Mouse (Mus musculus) liver, embryonic 14.5 days (tissue): Measurements from ENCODE around the gene Olfr1252. TPM values are rescaled to one million over a fixed set of nuclear protein-coding genes. Genes with fewer than 3 reads are reported as not detected.

Source experiments
- ATAC-seq: fragments of 200-750 bp; cut with Nextera tagmentation; 2 replicates; pipeline ENCODE4 v1.8.0; 2017; ENCODE audit warnings: moderate number of reproducible peaks, mild to moderate bottlenecking, moderate library complexity; ENCODE audit not compliant: insufficient read depth
- DNase-seq, 3 experiments: peaks; one replicate each; pipeline ENCODE4 v3.0.0-alpha.2; 2012 to 2013; ENCODE audit warnings: low read depth in 3 of 3, low spot score in 3 of 3
- H3K27ac ChIP-seq: fragments of 300-500 bp; sonication (generic); 2 replicates; pipeline ENCODE4 v1.5.1; 2014; ENCODE audit warnings: moderate library complexity, mild to moderate bottlenecking, control low read depth, inconsistent platforms
- H3K27me3 ChIP-seq: fragments of 300-500 bp; sonication (generic); 2 replicates; pipeline ENCODE4 v1.6.1; 2014; ENCODE audit warnings: mild to moderate bottlenecking, low read length, moderate library complexity; ENCODE audit not compliant: control insufficient read depth, insufficient read depth
- H3K36me3 ChIP-seq: fragments of 300-500 bp; sonication (generic); replicated peaks from 2 replicates; pipeline ENCODE4 v1.6.1; 2014; ENCODE audit warnings: low read depth; ENCODE audit not compliant: control insufficient read depth, insufficient read depth
- H3K4me1 ChIP-seq, 2 experiments: fragments of 200-500 bp in 1 of 2; fragments of 300-500 bp in 1 of 2; sonication (generic) in 1 of 2; replicated peaks; 2 replicates each; pipeline ENCODE4 v1.6.1; 2012 to 2014; ENCODE audit warnings: antibody characterized with exemption in 1 of 2, inconsistent platforms in 1 of 2, low read length in 1 of 2; ENCODE audit not compliant: control insufficient read depth in 2 of 2, insufficient read depth in 2 of 2
- H3K4me2 ChIP-seq: fragments of 300-500 bp; sonication (generic); 2 replicates; pipeline ENCODE4 v1.6.1; 2014; ENCODE audit warnings: low read depth, mild to moderate bottlenecking, control low read depth, moderate library complexity
- H3K4me3 ChIP-seq, 2 experiments: fragments of 200-500 bp in 1 of 2; fragments of 300-500 bp in 1 of 2; sonication (generic) in 1 of 2; 2 replicates each; pipeline ENCODE4 v1.5.1; 2012 to 2014; ENCODE audit warnings: low read depth in 2 of 2, low read length in 2 of 2, mild to moderate bottlenecking in 2 of 2, control low read depth in 1 of 2, inconsistent platforms in 1 of 2, moderate library complexity in 1 of 2; ENCODE audit not compliant: insufficient read depth in 1 of 2
- H3K9ac ChIP-seq: fragments of 300-500 bp; sonication (generic); replicated peaks from 2 replicates; pipeline ENCODE4 v1.6.1; 2014; ENCODE audit warnings: mild to moderate bottlenecking, control low read depth, moderate library complexity
- H3K9me3 ChIP-seq: fragments of 300-500 bp; sonication (generic); 2 replicates; pipeline ENCODE4 v1.6.1; 2016; ENCODE audit warnings: low read length, mixed read lengths; ENCODE audit not compliant: control insufficient read depth
- CTCF ChIP-seq: IDR thresholded peaks from 2 replicates; pipeline ENCODE4 v1.5.1; 2016; ENCODE audit warnings: antibody characterized with exemption, low read depth, control low read depth
- EP300 ChIP-seq: IDR thresholded peaks from 2 replicates; pipeline ENCODE4 v1.6.1; 2016; ENCODE audit warnings: antibody characterized with exemption, low read depth
- WGBS: fragments of 180-500 bp; shearing (Covaris S2); extraction: QIAGEN DNeasy Blood & Tissue Kit; methylation state at CpG from one replicate; pipeline ENCODE4 v1.1.7; 2014; ENCODE audit not compliant: insufficient replicate concordance; 5-methylcytosine and 5-hydroxymethylcytosine counted together
- polyA plus RNA-seq, 2 experiments: library from polyadenylated mRNA; depleted of rRNA in 1 of 2; stranded (reverse) in 1 of 2; unstranded in 1 of 2; fragments of >200 nt; fragmentation: Nextera tagmentation in 1 of 2; extraction: Ambion mirVana in 1 of 2; gene quantifications; 2 replicates each; pipeline versions ENCODE4 v1.2.1 to v1.2.3; 2012 to 2014

The Olfr1252 gene
- not detected in 2 replicates for polyA plus RNA-seq (2012; rRNA removed)
- not detected in 2 replicates for polyA plus RNA-seq (2014; fragmentation: Nextera tagmentation; extraction: Ambion mirVana)

- no peaks in the 10 kb centered on the region for H3K36me3 ChIP-seq
- no peaks in the 10 kb centered on the region for H3K4me1 ChIP-seq
- no peaks in the 10 kb centered on the region for H3K9me3 ChIP-seq
- no peak within 1 kb of the TSS for H3K27ac ChIP-seq
- DNase-seq: no peak
- no peak within 1 kb of the TSS for H3K4me2 ChIP-seq
- H3K27me3 ChIP-seq: no peaks in the 10 kb centered on the region
- no peak for ATAC-seq
- WGBS: 24% methylated on average over 1 of the region's 1 CpGs
- no peak for TF ChIP-seq CTCF
- TF ChIP-seq EP300: no peak
- no peak within 1 kb of the TSS for H3K9ac ChIP-seq
- H3K4me3 ChIP-seq: no peak within 1 kb of the TSS
Measured at GRCm38 (mm10) chr2:89724912-89725311, at the start of gene Olfr1252. Olfr1252 (minus strand) TSS chr2:89725012.

GRCm38 (mm10) chr2:89756990-89757389, 32.2 kb upstream of the Olfr1252 start, which contains the start of gene Olfr1253:
Olfr1253 (minus strand) TSS chr2:89757090.
- no peak within 1 kb of the TSS for H3K27ac ChIP-seq
- no peaks in the 10 kb centered on the region for H3K27me3 ChIP-seq
- WGBS: 68% methylated on average over 1 of the region's 1 CpGs
- DNase-seq: no peak
- no peaks in the 10 kb centered on the region for H3K4me1 ChIP-seq
- ATAC-seq: no peak
- H3K4me3 ChIP-seq: no peak within 1 kb of the TSS
- no peaks in the 10 kb centered on the region for H3K36me3 ChIP-seq
- no peak within 1 kb of the TSS for H3K4me2 ChIP-seq
- H3K9me3 ChIP-seq: no peaks in the 10 kb centered on the region
- TF ChIP-seq CTCF: no peak
- no peak for TF ChIP-seq EP300
- H3K9ac ChIP-seq: no peak within 1 kb of the TSS

- Histone ChIP-seq H3K36me3 (no peaks in the 10 kb centered on the region), H3K9ac (no peak overlapping the region), H3K4me2 (no peak overlapping the region), H3K4me3 (no peak overlapping the region), H3K27ac (no peak overlapping the region), H3K27me3 (no peaks in the 10 kb centered on the region), H3K4me1 (no peaks in the 10 kb centered on the region), H3K9me3 (no peaks in the 10 kb centered on the region)
- TF ChIP-seq CTCF (no peak), EP300 (no peak)
- 61% methylated on average over 6 of the region's 6 CpGs for WGBS
- no peak for DNase-seq
- ATAC-seq: no peak
Measured at GRCm38 (mm10) chr2:89691980-89692379, 32.8 kb downstream of the Olfr1252 start.

GRCm38 (mm10) chr2:89671836-89672235, 53.0 kb downstream of the Olfr1252 start, which contains the start of gene Olfr1251:
Olfr1251 (minus strand) TSS chr2:89671936.
- no peaks in the 10 kb centered on the region for H3K9me3 ChIP-seq
- no peak for ATAC-seq
- H3K4me3 ChIP-seq: no peak within 1 kb of the TSS
- H3K4me2 ChIP-seq: no peak within 1 kb of the TSS
- no peaks in the 10 kb centered on the region for H3K4me1 ChIP-seq
- no peak within 1 kb of the TSS for H3K27ac ChIP-seq
- DNase-seq: no peak
- H3K9ac ChIP-seq: no peak within 1 kb of the TSS
- H3K36me3 ChIP-seq: no peaks in the 10 kb centered on the region
- no peaks in the 10 kb centered on the region for H3K27me3 ChIP-seq
- no peak for TF ChIP-seq CTCF
- no peak for TF ChIP-seq EP300

Other genes starting within 250 kb of the Olfr1252 start
- not detected in 2 replicates for gene Olfr1241, start 237.9 kb downstream of the Olfr1252 start, polyA plus RNA-seq (2012; rRNA removed)
- gene Olfr1241, start 237.9 kb downstream of the Olfr1252 start, polyA plus RNA-seq (2014; fragmentation: Nextera tagmentation; extraction: Ambion mirVana): not detected in 2 replicates
- gene Olfr1242, start 226.7 kb downstream of the Olfr1252 start, polyA plus RNA-seq (2012; rRNA removed): not detected in 2 replicates
- not detected in 2 replicates for gene Olfr1242, start 226.7 kb downstream of the Olfr1252 start, polyA plus RNA-seq (2014; fragmentation: Nextera tagmentation; extraction: Ambion mirVana)
- not detected in 2 replicates for gene Olfr1243, start 193.5 kb downstream of the Olfr1252 start, polyA plus RNA-seq (2012; rRNA removed)
- gene Olfr1243, start 193.5 kb downstream of the Olfr1252 start, polyA plus RNA-seq (2014; fragmentation: Nextera tagmentation; extraction: Ambion mirVana): not detected in 2 replicates
- not detected in 2 replicates for gene Olfr1245, start 146.6 kb downstream of the Olfr1252 start, polyA plus RNA-seq (2012; rRNA removed)
- gene Olfr1245, start 146.6 kb downstream of the Olfr1252 start, polyA plus RNA-seq (2014; fragmentation: Nextera tagmentation; extraction: Ambion mirVana): not detected in 2 replicates
- not detected in 2 replicates for gene Olfr1246, start 131.9 kb downstream of the Olfr1252 start, polyA plus RNA-seq (2012; rRNA removed)
- not detected in 2 replicates for gene Olfr1246, start 131.9 kb downstream of the Olfr1252 start, polyA plus RNA-seq (2014; fragmentation: Nextera tagmentation; extraction: Ambion mirVana)
- gene Olfr1247, start 110.9 kb downstream of the Olfr1252 start, polyA plus RNA-seq (2012; rRNA removed): not detected in 2 replicates
- not detected in 2 replicates for gene Olfr1247, start 110.9 kb downstream of the Olfr1252 start, polyA plus RNA-seq (2014; fragmentation: Nextera tagmentation; extraction: Ambion mirVana)
- gene Olfr1248, start 106.8 kb downstream of the Olfr1252 start, polyA plus RNA-seq (2012; rRNA removed): not detected in 2 replicates
- gene Olfr1248, start 106.8 kb downstream of the Olfr1252 start, polyA plus RNA-seq (2014; fragmentation: Nextera tagmentation; extraction: Ambion mirVana): not detected in 2 replicates
- not detected in 2 replicates for gene Olfr1249, start 90.0 kb downstream of the Olfr1252 start, polyA plus RNA-seq (2012; rRNA removed)
- gene Olfr1249, start 90.0 kb downstream of the Olfr1252 start, polyA plus RNA-seq (2014; fragmentation: Nextera tagmentation; extraction: Ambion mirVana): not detected in 2 replicates
- not detected in 2 replicates for gene Olfr1250, start 63.5 kb downstream of the Olfr1252 start, polyA plus RNA-seq (2012; rRNA removed)
- not detected in 2 replicates for gene Olfr1250, start 63.5 kb downstream of the Olfr1252 start, polyA plus RNA-seq (2014; fragmentation: Nextera tagmentation; extraction: Ambion mirVana)
- gene Olfr1251, start 53.1 kb downstream of the Olfr1252 start, polyA plus RNA-seq (2012; rRNA removed): not detected in 2 replicates
- gene Olfr1251, start 53.1 kb downstream of the Olfr1252 start, polyA plus RNA-seq (2014; fragmentation: Nextera tagmentation; extraction: Ambion mirVana): not detected in 2 replicates
- gene Olfr1253, start 32.1 kb upstream of the Olfr1252 start, polyA plus RNA-seq (2012; rRNA removed): not detected in 2 replicates
- not detected in 2 replicates for gene Olfr1253, start 32.1 kb upstream of the Olfr1252 start, polyA plus RNA-seq (2014; fragmentation: Nextera tagmentation; extraction: Ambion mirVana)
- not detected in 2 replicates for gene Olfr1254, start 68.6 kb upstream of the Olfr1252 start, polyA plus RNA-seq (2012; rRNA removed)
- gene Olfr1254, start 68.6 kb upstream of the Olfr1252 start, polyA plus RNA-seq (2014; fragmentation: Nextera tagmentation; extraction: Ambion mirVana): not detected in 2 replicates
- gene Olfr1255, start 87.0 kb upstream of the Olfr1252 start, polyA plus RNA-seq (2012; rRNA removed): not detected in 2 replicates
- gene Olfr1255, start 87.0 kb upstream of the Olfr1252 start, polyA plus RNA-seq (2014; fragmentation: Nextera tagmentation; extraction: Ambion mirVana): not detected in 2 replicates
- gene Olfr1256, start 116.5 kb upstream of the Olfr1252 start, polyA plus RNA-seq (2012; rRNA removed): not detected in 2 replicates
- gene Olfr1256, start 116.5 kb upstream of the Olfr1252 start, polyA plus RNA-seq (2014; fragmentation: Nextera tagmentation; extraction: Ambion mirVana): not detected in 2 replicates
- gene Olfr48, start 123.2 kb upstream of the Olfr1252 start, polyA plus RNA-seq (2012; rRNA removed): not detected in 2 replicates
- not detected in 2 replicates for gene Olfr48, start 123.2 kb upstream of the Olfr1252 start, polyA plus RNA-seq (2014; fragmentation: Nextera tagmentation; extraction: Ambion mirVana)
- not detected in 2 replicates for gene Olfr1257, start 153.4 kb upstream of the Olfr1252 start, polyA plus RNA-seq (2012; rRNA removed)
- not detected in 2 replicates for gene Olfr1257, start 153.4 kb upstream of the Olfr1252 start, polyA plus RNA-seq (2014; fragmentation: Nextera tagmentation; extraction: Ambion mirVana)
- not detected in 2 replicates for gene Olfr1258, start 202.3 kb upstream of the Olfr1252 start, polyA plus RNA-seq (2012; rRNA removed)
- gene Olfr1258, start 202.3 kb upstream of the Olfr1252 start, polyA plus RNA-seq (2014; fragmentation: Nextera tagmentation; extraction: Ambion mirVana): not detected in 2 replicates
- not detected in 2 replicates for gene Olfr1259, start 223.7 kb upstream of the Olfr1252 start, polyA plus RNA-seq (2012; rRNA removed)
- not detected in 2 replicates for gene Olfr1259, start 223.7 kb upstream of the Olfr1252 start, polyA plus RNA-seq (2014; fragmentation: Nextera tagmentation; extraction: Ambion mirVana)
- not detected in 2 replicates for gene Olfr1260, start 249.3 kb upstream of the Olfr1252 start, polyA plus RNA-seq (2012; rRNA removed)
- not detected in 2 replicates for gene Olfr1260, start 249.3 kb upstream of the Olfr1252 start, polyA plus RNA-seq (2014; fragmentation: Nextera tagmentation; extraction: Ambion mirVana)